Mouse (Mus musculus): ENCODE results near the gene Tinag. TPM values are rescaled to one million over a fixed set of nuclear protein-coding genes. Genes with fewer than 3 reads are reported as not detected.

Tinag gene
- 0.16 and 0.62 TPM in 2 replicates for polyA plus RNA-seq (2012; rRNA removed)

GRCm38 (mm10) chr9:77045585-77045984 lies at the start of gene Tinag:
Gene Tinag (minus strand): TSS chr9:77045794.

